Comparison of ENCODE assay signal across 9 mouse cellular contexts in genomic region chr2:65145421-65146117, GRCm38 (mm10).
DNase-seq lines count a peak whose midpoint lies in the region; ATAC-seq and TF ChIP-seq lines count a peak whose summit lies in the region.
"Had no signal": no experiment of that assay in that cellular context is flagged by ENCODE, and none has a peak within 500 bp of the region (broad histone marks: within the 10 kb centered on the region; RNA-seq: fewer than 3 reads in every experiment).

No protein-coding gene starts in this region.

- intact Hi-C loops in gastrocnemius, adult 2 months (cut with DNase I): loop anchor here (1.0 to 10.0 kb wide), 3 partner anchors 92 to 419 kb away; partner anchors contain the start of genes Cobll1 and Scn3a

- WGBS in embryonic facial prominence, embryonic 10.5 days: 51% methylated on average over 6 of the region's 6 CpGs
- 50% methylated on average over 6 of the region's 6 CpGs for WGBS in hindbrain, embryonic 11.5 days
- WGBS in limb, embryonic 10.5 days: 57% methylated on average over 6 of the region's 6 CpGs
- 52% methylated on average over 6 of the region's 6 CpGs for WGBS in midbrain, embryonic 12.5 days

- no peaks in the 10 kb centered on the region for H3K27me3 ChIP-seq in embryonic facial prominence, embryonic 10.5 days (replicated peaks; ENCODE audit: low read depth, poor library complexity, severe bottlenecking)
- H3K27me3 ChIP-seq in hindbrain, embryonic 11.5 days (ENCODE audit: control insufficient read depth, insufficient read depth, low read length): no peaks in the 10 kb centered on the region
- H3K27me3 ChIP-seq in limb, embryonic 10.5 days (ENCODE audit: low read depth, poor library complexity, severe bottlenecking): no peaks in the 10 kb centered on the region
- no peaks in the 10 kb centered on the region for H3K27me3 ChIP-seq in midbrain, embryonic 12.5 days
- H3K27me3 ChIP-seq: megakaryocyte, embryonic 14.5 days had no signal

- no peaks in the 10 kb centered on the region for H3K4me1 ChIP-seq in embryonic facial prominence, embryonic 10.5 days
- H3K4me1 ChIP-seq in hindbrain, embryonic 11.5 days (replicated peaks; ENCODE audit: control insufficient read depth, insufficient read depth, low read length): no peaks in the 10 kb centered on the region
- H3K4me1 ChIP-seq in limb, embryonic 10.5 days: peaks cover 9% of the 10 kb centered on the region
- H3K4me1 ChIP-seq in midbrain, embryonic 12.5 days: no peaks in the 10 kb centered on the region
- H3K4me1 ChIP-seq: megakaryocyte, embryonic 14.5 days had no signal

- peak; percentile 28 for DNase-seq in gastrocnemius, adult 2 months
- DNase-seq in gastrocnemius, postnatal 25 days: no peak
- DNase-seq in CD8-positive naive resting alpha-beta T cell, adult 2 months (ENCODE audit: low read depth in 2 of 2, low spot score in 2 of 2): peak; percentile 12 to 40
- peak; percentile 60 for DNase-seq in embryonic facial prominence, embryonic 10.5 days (ENCODE audit: low spot score)
- peak; percentile 61 for DNase-seq in hindbrain, embryonic 11.5 days (ENCODE audit: low spot score)
- DNase-seq in limb, embryonic 10.5 days (ENCODE audit: low spot score): peak; percentile 54

- H3K27ac ChIP-seq in gastrocnemius, adult 2 months: no peak overlapping the region
- peak overlapping the region; percentile 53; the same call in 1 of the 2 replicates for H3K27ac ChIP-seq in embryonic facial prominence, embryonic 10.5 days (replicated peaks)
- H3K27ac ChIP-seq in hindbrain, embryonic 11.5 days (ENCODE audit: low read depth, low read length): no peak overlapping the region
- H3K27ac ChIP-seq in limb, embryonic 10.5 days: peak overlapping the region; percentile 61
- H3K27ac ChIP-seq in midbrain, embryonic 12.5 days (replicated peaks): no peak overlapping the region

- H3K9me3 ChIP-seq in embryonic facial prominence, embryonic 10.5 days: no peaks in the 10 kb centered on the region
- no peaks in the 10 kb centered on the region for H3K9me3 ChIP-seq in hindbrain, embryonic 11.5 days (ENCODE audit: control insufficient read depth, low read length)
- H3K9me3 ChIP-seq in limb, embryonic 10.5 days (replicated peaks): no peaks in the 10 kb centered on the region
- H3K9me3 ChIP-seq in midbrain, embryonic 12.5 days: no peaks in the 10 kb centered on the region
- H3K9me3 ChIP-seq: megakaryocyte, embryonic 14.5 days had no signal

- peak; percentile 76 for TF ChIP-seq CTCF in gastrocnemius, adult 2 months (IDR thresholded peaks at IDR 0.05)

- H3K36me3 ChIP-seq in embryonic facial prominence, embryonic 10.5 days (replicated peaks): no peaks in the 10 kb centered on the region
- no peaks in the 10 kb centered on the region for H3K36me3 ChIP-seq in hindbrain, embryonic 11.5 days (ENCODE audit: control insufficient read depth, insufficient read depth, low read length)
- H3K36me3 ChIP-seq in limb, embryonic 10.5 days: no peaks in the 10 kb centered on the region
- no peaks in the 10 kb centered on the region for H3K36me3 ChIP-seq in midbrain, embryonic 12.5 days

- peak; percentile 79 for ATAC-seq in hindbrain, embryonic 11.5 days (ENCODE audit: low FRiP score)
- peak; percentile 93 for ATAC-seq in midbrain, embryonic 12.5 days (ENCODE audit: low FRiP score, low read depth)
- no peak for ATAC-seq in erythroid progenitor cell, adult 5-6 weeks (replicated peaks; ENCODE audit: low FRiP score, poor library complexity, severe bottlenecking)

- no peak overlapping the region for H3K9ac ChIP-seq in hindbrain, embryonic 11.5 days (ENCODE audit: low read depth, low read length)
- H3K9ac ChIP-seq in midbrain, embryonic 12.5 days (replicated peaks): no peak overlapping the region

- H3K4me2 ChIP-seq in hindbrain, embryonic 11.5 days (replicated peaks; ENCODE audit: low read depth, low read length): no peak overlapping the region
- no peak overlapping the region for H3K4me2 ChIP-seq in midbrain, embryonic 12.5 days (replicated peaks)

- H3K4me3 ChIP-seq in gastrocnemius, adult 2 months: no peak overlapping the region
- H3K4me3 ChIP-seq in embryonic facial prominence, embryonic 10.5 days: no peak overlapping the region
- no peak overlapping the region for H3K4me3 ChIP-seq in hindbrain, embryonic 11.5 days (ENCODE audit: low read depth, low read length)
- H3K4me3 ChIP-seq in limb, embryonic 10.5 days: no peak overlapping the region
- H3K4me3 ChIP-seq in midbrain, embryonic 12.5 days: no peak overlapping the region
- H3K4me3 ChIP-seq: megakaryocyte, embryonic 14.5 days had no signal

Comparison
In these comparisons a context has a peak if more than half of its experiments do, and no peak if none do; other contexts are left out.
1. H3K27ac ChIP-seq: peak in embryonic facial prominence, embryonic 10.5 days (single experiment) and limb, embryonic 10.5 days (single experiment); none in gastrocnemius, adult 2 months (single experiment), hindbrain, embryonic 11.5 days (single experiment) and midbrain, embryonic 12.5 days (single experiment).